Mouse (Mus musculus) 416B (cell line): ENCODE data around the gene Tmtc4.

ENCODE experiments used
- DNase-seq: peaks from one replicate; pipeline ENCODE4 v3.0.0; 2011; ENCODE audit warnings: low read depth

Tmtc4 gene

GRCm38 (mm10) chr14:122983226-122984215 is at the start of gene Tmtc4:
Gene Tmtc4, minus strand, starts transcription at chr14:122984035.
- DNase-seq: no peak

DNA sequence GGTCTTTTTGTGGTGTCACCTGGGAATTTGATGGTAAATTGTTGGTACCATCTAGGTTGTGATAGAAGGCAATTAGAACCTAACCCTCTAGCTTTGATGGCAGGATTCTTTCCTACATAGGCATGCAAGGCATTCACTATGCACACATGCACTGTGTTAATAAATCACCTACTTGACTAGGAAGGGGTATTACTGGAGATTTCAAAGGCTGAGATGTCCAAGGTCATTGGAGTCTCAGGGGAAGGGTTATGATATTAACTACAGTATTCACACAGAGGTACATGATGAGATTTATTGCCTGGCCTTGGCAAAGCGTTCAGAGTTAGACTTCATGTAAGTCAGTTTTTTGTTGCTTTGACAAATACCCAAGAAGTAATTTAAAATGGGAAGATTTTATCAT is 48.6 kb upstream of the Tmtc4 start:
- DNase-seq: no peak

DNA sequence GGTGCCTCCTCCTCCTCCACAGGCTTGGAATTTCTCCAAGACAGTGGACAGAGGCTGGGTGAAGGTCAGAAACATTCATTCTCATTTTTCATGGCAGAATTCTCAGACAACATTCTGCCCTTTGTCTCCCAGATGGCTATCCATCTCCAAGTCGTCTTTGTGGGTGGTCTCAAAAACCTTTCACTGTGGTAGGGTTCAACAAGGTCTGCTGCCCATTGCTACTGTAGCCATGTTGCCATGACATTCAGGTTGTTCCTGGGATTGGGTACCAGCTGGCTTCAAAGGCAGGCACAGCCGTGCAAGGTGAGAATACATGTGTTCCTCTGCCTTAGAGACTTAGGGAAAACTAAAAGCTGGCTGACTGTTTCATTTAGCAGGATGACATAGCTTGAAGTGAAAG is 44.0 kb upstream of the Tmtc4 start:
- no peak for DNase-seq

DNA sequence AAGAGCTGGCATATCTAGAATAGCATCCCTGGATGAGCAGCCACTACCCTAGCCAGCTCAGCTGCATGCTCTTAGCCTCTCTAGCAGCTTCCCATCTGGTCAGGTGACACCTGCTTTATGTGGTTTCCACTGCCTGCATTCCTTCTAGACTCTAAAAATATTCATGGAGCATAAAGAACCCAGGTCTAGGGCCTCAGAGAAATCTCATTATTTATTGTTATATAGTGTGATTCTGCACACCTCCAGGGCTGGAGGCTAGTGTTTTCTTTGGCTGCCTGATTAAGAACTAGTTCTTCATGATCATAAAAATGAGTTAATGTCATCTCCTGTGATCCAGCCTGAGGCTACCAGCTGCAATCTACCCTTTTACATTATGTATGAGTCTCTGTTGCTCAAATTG is 39.1 kb upstream of the Tmtc4 start:
- no peak for DNase-seq

DNA sequence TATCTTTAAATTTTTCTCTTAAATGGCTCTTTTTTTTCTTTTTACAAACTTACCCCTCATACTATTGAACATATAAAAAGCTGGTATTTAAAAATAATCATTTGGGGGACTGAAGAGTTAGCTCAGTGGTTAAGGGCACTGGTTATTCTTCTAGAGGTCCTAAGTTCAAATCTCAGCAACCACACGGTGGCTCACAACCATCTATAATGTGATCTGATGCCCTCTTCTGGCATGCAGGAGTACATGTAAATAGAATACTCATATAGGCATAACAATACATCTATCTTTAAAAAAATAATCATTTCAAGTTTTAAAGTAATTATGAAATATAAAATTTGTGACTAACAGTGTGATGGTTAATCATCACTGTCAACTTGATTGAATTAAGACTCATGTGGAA is 32.5 kb upstream of the Tmtc4 start:
- DNase-seq: no peak

- DNase-seq: peak; percentile 1
Measured at GRCm38 (mm10) chr14:123015687-123016086, 31.9 kb upstream of the Tmtc4 start.

DNA sequence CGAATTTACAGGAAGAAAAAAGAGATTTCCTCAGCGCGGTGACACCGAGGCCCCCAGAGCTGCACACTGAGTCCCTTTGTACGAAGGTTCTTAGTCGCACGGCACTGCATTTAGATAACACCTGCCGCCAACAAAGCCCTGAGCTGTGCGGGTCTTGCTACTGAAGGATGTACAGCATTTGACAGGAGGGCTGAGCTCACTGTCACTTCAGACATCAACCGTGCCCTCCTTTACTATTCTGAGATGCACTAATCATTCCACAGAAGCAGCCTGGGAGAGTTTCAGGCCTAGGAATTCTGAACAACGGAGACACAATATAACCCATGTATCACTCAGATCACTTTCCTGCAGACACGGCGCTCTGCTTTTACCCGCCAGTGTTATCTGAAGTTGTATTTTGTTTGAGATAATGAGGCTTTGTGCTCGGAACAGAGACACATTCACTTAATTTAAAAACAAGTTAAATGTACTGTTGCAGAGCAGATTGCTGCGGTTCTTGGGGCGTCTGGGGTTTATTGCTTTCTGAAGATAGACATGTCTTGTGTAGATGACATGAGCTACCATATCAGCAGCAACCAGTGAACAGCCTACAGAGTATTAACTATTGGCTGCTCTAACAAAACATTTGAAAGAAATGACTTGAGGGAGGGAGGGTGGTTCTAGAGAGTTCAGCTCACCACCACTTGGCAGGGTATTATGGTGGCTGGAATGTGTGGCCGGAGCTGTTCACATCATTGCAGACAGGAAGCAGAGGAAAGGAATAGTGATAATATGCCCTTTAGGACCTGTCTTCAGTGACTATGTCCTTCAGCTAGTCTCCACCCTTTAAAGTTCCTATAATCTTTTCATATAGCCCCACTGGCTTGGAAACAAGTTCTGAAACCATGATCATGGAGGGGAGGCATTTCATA is 25.5 kb upstream of the Tmtc4 start:
- DNase-seq: no peak

- DNase-seq: no peak
Measured at GRCm38 (mm10) chr14:123008672-123009071, 24.8 kb upstream of the Tmtc4 start.

DNA sequence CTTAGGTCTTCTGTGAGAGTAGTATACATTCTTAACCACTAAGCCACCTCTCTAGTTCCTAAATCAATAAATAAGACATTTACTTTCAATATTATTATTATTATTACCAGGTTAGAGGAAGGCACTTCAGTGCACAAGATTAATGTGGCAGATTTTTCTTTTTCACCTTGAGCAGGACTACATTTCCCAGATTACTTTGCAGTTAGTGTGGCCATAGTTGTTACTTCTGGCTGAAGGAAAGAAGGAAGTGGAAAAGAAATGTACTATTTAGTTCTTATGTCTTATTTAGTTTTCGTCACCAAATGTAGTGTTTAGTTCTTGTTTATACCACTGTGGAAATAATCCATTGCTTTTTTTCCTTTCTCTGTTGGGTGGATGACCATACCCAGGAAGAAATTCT is 19.9 kb upstream of the Tmtc4 start:
- DNase-seq: no peak

DNA sequence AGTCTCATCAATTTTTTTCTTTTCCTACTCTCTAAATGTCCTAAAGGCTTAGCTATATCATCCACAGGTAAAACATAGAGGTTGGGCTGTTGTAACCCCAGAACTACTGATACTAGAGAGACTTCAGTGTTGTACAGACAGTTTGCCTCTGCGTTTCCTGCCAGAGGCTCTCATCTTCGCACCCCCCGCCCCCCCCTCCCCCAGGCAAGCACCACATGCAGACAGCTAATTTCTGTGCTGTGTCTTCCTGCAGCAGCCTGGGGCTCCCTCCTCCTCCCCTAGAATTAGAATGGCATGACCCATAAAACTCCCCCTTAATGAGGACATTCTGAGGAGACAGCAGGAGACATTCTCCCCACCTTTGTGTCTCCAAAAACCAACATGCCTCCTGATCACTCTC is 17.6 kb upstream of the Tmtc4 start:
- DNase-seq: no peak

- DNase-seq: no peak
Measured at GRCm38 (mm10) chr14:122997465-122997864, 13.6 kb upstream of the Tmtc4 start.

DNA sequence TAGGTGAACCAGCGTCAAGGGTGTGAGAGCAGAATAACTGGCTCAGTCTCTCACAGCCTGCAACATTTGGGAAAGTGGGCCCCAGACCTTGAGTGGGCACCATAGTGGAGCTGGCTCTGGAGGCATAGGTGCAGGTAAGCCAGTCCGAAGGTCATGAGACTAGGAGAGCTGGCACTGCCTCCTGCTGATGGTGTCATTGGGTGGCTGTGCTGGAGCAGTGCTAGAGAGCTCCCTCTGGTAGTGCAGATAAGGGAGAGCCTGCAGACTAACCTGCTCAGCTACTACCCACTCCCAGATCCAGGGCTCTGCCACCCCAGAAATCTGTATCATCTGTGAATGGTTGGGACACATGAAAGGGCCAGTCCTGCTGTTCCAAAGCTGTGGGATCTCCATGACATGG is 10.1 kb upstream of the Tmtc4 start:
- DNase-seq: no peak

DNA sequence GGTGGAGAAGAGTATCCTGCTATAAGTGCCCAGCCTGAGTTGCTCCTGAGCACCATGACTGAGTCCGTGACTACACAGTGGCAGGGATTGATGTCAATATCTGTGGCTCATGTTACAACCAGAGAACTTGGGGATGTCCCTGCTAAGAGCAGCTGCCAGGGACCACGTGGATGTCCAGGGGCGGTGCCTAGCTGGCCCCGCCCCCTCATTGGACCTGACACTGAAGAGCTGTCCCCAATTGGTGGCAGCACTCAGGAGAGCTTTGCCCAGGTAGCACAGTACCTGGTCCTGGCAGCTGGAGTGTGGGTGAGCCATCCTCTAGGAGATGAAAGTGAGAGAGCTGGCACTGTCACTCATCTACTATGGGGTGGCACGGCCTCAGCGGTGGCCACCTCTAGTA is 9.1 kb upstream of the Tmtc4 start:
- no peak for DNase-seq

DNA sequence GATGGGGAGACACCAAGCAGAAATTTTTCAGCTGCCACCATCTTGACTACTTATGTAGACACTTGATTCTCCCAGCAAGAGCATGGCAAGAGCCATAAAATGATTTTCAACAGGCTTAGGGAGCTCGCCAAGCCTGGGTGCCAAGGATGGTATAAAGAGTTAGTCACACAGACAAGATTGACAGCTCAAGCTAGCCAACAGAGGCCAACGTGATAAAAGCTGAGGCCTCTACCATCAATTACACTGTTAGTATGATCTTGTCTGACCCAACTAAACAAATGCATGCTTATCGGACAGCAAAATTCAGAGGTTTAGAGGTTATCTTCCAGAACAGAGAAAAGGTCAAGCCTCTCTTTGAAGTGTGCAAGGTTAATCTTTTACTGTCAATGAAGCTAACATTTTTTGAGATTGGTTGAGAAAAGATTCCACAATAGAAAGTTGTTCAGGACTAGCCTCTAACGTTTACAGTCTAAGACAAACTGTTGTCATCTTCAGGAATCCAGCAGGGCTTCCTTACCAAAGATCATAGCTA is 6.8 kb upstream of the Tmtc4 start:
- no peak for DNase-seq

- DNase-seq: no peak
Measured at GRCm38 (mm10) chr14:122986404-122986803, 2.6 kb upstream of the Tmtc4 start.

DNA sequence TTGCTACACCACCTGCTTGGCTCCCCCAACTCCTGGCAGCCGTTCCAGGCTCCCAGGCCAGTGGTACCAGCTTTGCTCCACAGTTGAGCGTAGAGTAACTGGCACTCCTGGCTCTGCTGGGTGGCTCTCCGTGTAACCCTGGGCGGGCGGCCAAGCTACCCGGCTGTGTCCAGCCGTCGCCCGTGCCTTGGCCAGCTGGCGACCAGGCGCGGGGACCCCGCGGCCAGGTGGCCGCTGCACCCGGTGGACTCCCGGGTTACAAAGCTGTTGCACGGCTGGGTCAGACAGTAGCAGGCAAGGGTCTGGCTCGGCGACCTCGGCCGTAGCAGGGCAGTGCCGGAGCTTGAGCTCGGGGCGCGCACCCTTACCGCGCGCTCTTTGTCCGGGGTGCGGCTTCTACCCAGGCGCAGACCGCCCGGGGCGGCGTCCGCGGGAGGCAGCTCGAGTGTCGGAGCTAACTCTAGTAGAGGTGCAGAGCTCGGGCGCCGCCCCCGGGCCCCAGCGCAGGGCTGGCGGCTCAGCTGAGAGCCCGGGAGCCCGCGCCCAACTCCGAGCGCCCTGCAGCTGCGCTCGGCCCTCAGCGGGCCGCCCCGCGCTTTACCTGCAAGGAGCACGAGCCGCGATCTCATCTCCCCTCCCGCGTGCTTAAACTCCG is 1.1 kb downstream of the Tmtc4 start:
- DNase-seq: no peak

DNA sequence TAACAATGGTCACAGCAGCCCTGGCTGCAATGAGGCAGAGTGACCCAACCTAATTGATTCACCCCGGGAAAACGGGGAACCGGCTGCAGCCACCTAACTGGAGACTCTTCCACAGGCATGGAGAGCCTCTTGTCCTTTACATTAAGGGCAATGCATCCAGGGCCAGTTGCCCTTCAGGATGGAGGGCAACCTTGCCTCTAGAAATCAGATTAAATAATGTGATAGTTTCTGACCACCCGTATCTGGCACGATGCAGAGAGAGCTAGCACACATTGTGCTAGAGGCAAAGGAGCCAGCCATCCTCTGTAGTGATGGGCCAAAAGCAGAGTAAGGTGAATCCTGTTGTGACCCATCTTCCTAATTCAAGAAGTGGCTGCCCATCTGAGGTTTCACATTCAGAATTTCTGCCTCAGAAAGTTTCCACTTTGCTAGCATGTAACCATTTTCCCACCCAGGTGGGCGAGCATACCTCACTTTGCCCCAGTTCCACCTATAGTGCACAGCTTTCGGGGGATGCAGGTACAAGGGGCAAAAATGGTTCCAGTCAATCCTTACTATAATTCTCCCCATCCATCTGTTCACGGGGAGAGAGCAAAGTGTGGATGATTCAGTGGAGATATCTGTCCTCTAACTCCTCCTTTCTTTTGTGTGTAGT is 1.9 kb downstream of the Tmtc4 start:
- no peak for DNase-seq

DNA sequence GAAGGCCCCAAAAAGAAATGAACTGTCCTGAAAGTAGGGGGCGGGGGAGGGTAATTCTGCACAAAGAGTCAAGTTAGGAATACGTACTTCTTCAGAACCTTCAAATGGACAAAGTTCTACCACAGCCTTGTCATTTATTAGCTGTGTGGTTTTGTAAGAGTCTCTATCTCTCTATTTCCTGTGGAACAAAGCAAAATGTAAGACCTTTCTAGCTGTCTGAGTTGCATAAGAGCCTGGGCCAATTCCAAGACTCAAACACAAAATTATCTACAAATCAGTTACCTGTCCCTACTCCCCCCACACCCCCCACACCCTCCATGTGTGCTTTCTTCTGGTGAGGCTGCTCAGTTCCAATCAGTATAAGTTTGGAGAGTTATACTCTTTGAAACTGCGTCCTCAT is 5.0 kb downstream of the Tmtc4 start:
- no peak for DNase-seq

DNA sequence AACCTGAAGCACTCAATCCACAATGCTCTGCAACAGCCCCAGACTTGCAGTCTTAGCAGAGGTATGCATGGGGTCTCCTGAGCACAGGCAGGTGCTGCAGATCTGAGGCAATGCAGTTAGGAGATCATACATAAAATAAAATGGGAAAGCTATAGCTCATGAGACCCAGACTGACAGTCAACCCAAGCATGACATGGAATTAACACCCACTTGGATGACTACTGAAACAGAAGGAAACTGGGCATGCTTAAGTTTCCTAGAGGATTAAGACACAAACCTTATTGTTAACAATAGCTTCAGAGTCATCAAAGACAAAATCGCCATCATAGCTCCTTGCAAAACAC is 6.1 kb downstream of the Tmtc4 start:
- DNase-seq: no peak

- no peak for DNase-seq
Measured at GRCm38 (mm10) chr14:122977056-122977796, 6.6 kb downstream of the Tmtc4 start.
